Mouse (Mus musculus) retina, postnatal 7 days (tissue): Measurements from ENCODE around the gene Plcd4.
A peak's percentile ranks its signal among the peaks of the same experiment; 100 is the strongest.

Experiments
- DNase-seq: peaks from one replicate; pipeline ENCODE4 v3.0.0-alpha.2; 2012; ENCODE audit warnings: low read depth, low spot score

Gene Plcd4

GRCm38 (mm10) chr1:74600501-74601266, 58.0 kb downstream of the Plcd4 start:
- no peak for DNase-seq

- peak; percentile 83 for DNase-seq
Observed at GRCm38 (mm10) chr1:74601267-74601962, 58.7 kb downstream of the Plcd4 start, which contains the start of the genes Rnf25 and Stk36. Gene Rnf25, minus strand, starts transcription at chr1:74601397. Gene Stk36, plus strand, starts transcription at chr1:74601445.
